ENCODE assay signal across 11 mouse cellular contexts in the genomic region with DNA sequence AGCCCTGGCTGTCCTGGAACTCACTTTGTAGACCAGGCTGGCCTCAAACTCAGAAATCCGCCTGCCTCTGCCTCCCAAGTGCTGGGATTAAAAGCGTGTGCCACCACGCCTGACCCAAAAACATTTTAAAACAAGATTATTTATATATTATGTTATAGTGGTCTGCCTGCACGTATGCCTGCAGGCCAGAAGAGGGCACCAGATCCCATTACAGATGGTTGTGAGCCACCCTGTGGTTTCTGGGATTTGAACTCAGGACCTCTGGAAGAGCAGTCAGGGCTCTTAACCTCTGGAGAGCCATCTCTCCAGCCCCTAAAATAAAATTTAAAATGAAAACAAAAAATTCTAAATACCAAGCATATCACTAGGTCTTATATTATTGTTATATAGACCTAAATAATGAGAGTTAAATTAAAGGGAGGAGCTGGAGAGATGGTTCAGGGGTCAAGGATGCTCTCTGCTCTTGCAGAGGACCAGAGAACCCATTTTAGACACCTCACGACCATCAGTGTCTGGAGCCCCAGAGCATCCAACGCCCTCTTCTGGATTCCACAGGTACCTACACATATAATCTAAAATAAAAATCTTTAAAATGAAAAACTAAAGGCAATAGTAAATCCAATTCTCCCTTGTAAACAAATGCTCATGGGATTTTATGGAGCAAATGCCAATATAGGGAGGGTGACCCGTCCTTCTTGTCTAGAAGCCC.
DNase-seq lines count a peak whose midpoint lies in the region; ATAC-seq and TF ChIP-seq lines count a peak whose summit lies in the region.
"Had no signal": no experiment of that assay in that cellular context is flagged by ENCODE, and none has a peak within 500 bp of the region (broad histone marks: within the 10 kb centered on the region; RNA-seq: fewer than 3 reads in every experiment).

No protein-coding gene starts in this region.

- H3K36me3 ChIP-seq in heart, postnatal 0 days (replicated peaks; ENCODE audit: control insufficient read depth, insufficient read depth, low read length), result peaks cover 72% of the 10 kb centered on the region
- peaks cover 32% of the 10 kb centered on the region for H3K36me3 ChIP-seq in heart, embryonic 11.5 days (ENCODE audit: control insufficient read depth, insufficient read depth, low read length)
- H3K36me3 ChIP-seq in testis, adult 2 months (ENCODE audit: control insufficient read depth, insufficient read depth, low read length), result peaks cover 1% of the 10 kb centered on the region

- H3K9me3 ChIP-seq in heart, postnatal 0 days (replicated peaks; ENCODE audit: control insufficient read depth, low read length), result no peaks in the 10 kb centered on the region
- H3K9me3 ChIP-seq in heart, embryonic 11.5 days (replicated peaks; ENCODE audit: control insufficient read depth, low read length), result no peaks in the 10 kb centered on the region
- H3K9me3 ChIP-seq: embryonic facial prominence, embryonic 15.5 days; forebrain, embryonic 15.5 days; megakaryocyte, embryonic 14.5 days had no signal

- TF ChIP-seq POLR2A in testis, adult 2 months (IDR thresholded peaks at IDR 0.05; ENCODE audit: control insufficient read depth, low read depth, low read length), result no peak
- TF ChIP-seq POLR2A in brain, embryonic 14.5 days (IDR thresholded peaks at IDR 0.05; ENCODE audit: borderline replicate concordance, extremely low read depth, insufficient read depth, insufficient read length, poor library complexity, severe bottlenecking), result no peak

- WGBS in heart, postnatal 0 days, result 75% methylated on average over 7 of the region's 7 CpGs
- WGBS in heart, embryonic 11.5 days (ENCODE audit: insufficient replicate concordance), result 77% methylated on average over 7 of the region's 7 CpGs

- H3K27me3 ChIP-seq in heart, postnatal 0 days (ENCODE audit: control insufficient read depth, insufficient read depth, low read length), result no peaks in the 10 kb centered on the region
- H3K27me3 ChIP-seq in heart, embryonic 11.5 days (ENCODE audit: control insufficient read depth, insufficient read depth, low read length), result no peaks in the 10 kb centered on the region
- no peaks in the 10 kb centered on the region for H3K27me3 ChIP-seq in testis, adult 2 months (ENCODE audit: control insufficient read depth, insufficient read depth, low read length)
- H3K27me3 ChIP-seq: embryonic facial prominence, embryonic 15.5 days; forebrain, embryonic 15.5 days; megakaryocyte, embryonic 14.5 days had no signal

- H3K27ac ChIP-seq in heart, postnatal 0 days (ENCODE audit: low read depth), result no peak overlapping the region
- no peak overlapping the region for H3K27ac ChIP-seq in heart, embryonic 11.5 days (ENCODE audit: low read depth, low read length)
- H3K27ac ChIP-seq in testis, adult 2 months (ENCODE audit: control insufficient read depth, insufficient read depth, low read depth, low read length), result no peak overlapping the region
- H3K27ac ChIP-seq: embryonic facial prominence, embryonic 15.5 days; forebrain, embryonic 15.5 days had no signal

- no peak overlapping the region for H3K9ac ChIP-seq in heart, postnatal 0 days (replicated peaks; ENCODE audit: low read depth, low read length)
- no peak overlapping the region for H3K9ac ChIP-seq in heart, embryonic 11.5 days (ENCODE audit: low read depth, low read length)
- H3K9ac ChIP-seq: embryonic facial prominence, embryonic 15.5 days; forebrain, embryonic 15.5 days had no signal

- no peak for DNase-seq in heart, postnatal 0 days (ENCODE audit: low spot score)
- no peak for DNase-seq in testis, postnatal 10 days (ENCODE audit: low spot score)
- DNase-seq in brain, embryonic 14.5 days (ENCODE audit: low read depth), result no peak
- DNase-seq in right cerebral cortex, postnatal 25 days, result no peak
- no peak for DNase-seq in gastrocnemius, adult 18-20 months (ENCODE audit: low spot score)
- DNase-seq: kidney, adult 18-20 months had no signal

- TF ChIP-seq CTCF in heart, postnatal 0 days (IDR thresholded peaks at IDR 0.05; ENCODE audit: low read depth), result peak; percentile 50
- TF ChIP-seq CTCF in testis, adult 2 months (IDR thresholded peaks at IDR 0.05; ENCODE audit: control insufficient read depth, insufficient read depth, insufficient replicate concordance, low read depth, low read length), result 0 out of 2 replicates have a peak, but pooled peaks have one; percentile 4
- peak; percentile 34; the same call in 1 of the 2 replicates for TF ChIP-seq CTCF in brain, embryonic 14.5 days (IDR thresholded peaks at IDR 0.05; ENCODE audit: borderline replicate concordance, extremely low read depth, insufficient read depth, insufficient read length)

- no peak overlapping the region for H3K4me2 ChIP-seq in heart, postnatal 0 days (ENCODE audit: low read depth, low read length)
- no peak overlapping the region for H3K4me2 ChIP-seq in heart, embryonic 11.5 days
- H3K4me2 ChIP-seq: embryonic facial prominence, embryonic 15.5 days; forebrain, embryonic 15.5 days had no signal

- no peaks in the 10 kb centered on the region for H3K4me1 ChIP-seq in heart, postnatal 0 days (ENCODE audit: control insufficient read depth, insufficient read depth)
- H3K4me1 ChIP-seq in heart, embryonic 11.5 days (ENCODE audit: control insufficient read depth, insufficient read depth, low read length), result no peaks in the 10 kb centered on the region
- H3K4me1 ChIP-seq in testis, adult 2 months (ENCODE audit: control insufficient read depth, insufficient read depth, low read length), result no peaks in the 10 kb centered on the region; the same call in 1 of the 2 replicates
- H3K4me1 ChIP-seq: embryonic facial prominence, embryonic 15.5 days; forebrain, embryonic 15.5 days had no signal

- no peak overlapping the region for H3K4me3 ChIP-seq in heart, postnatal 0 days (ENCODE audit: low read depth, low read length)
- no peak overlapping the region for H3K4me3 ChIP-seq in heart, embryonic 11.5 days (ENCODE audit: low read depth, low read length)
- H3K4me3 ChIP-seq in testis, adult 2 months (ENCODE audit: control insufficient read depth, low read depth, low read length), result no peak overlapping the region
- H3K4me3 ChIP-seq: embryonic facial prominence, embryonic 15.5 days; forebrain, embryonic 15.5 days; megakaryocyte, embryonic 14.5 days had no signal

- ATAC-seq in heart, postnatal 0 days (ENCODE audit: insufficient read depth, low read depth), result no peak
- ATAC-seq in heart, embryonic 11.5 days (replicated peaks; ENCODE audit: insufficient number of reproducible peaks, low FRiP score, low TSS enrichment), result no peak
- ATAC-seq: forebrain, embryonic 15.5 days had no signal

- no peak for TF ChIP-seq EP300 in heart, postnatal 0 days (IDR thresholded peaks at IDR 0.05; ENCODE audit: low read depth)
